Mouse (Mus musculus) cortical plate, adult 2 months (tissue): ENCODE data around the gene Stbd1.

ENCODE experiments used
- CTCF ChIP-seq: fragments of 200-500 bp; IDR thresholded peaks from 2 replicates; pipeline ENCODE4 v1.5.1; 2011; ENCODE audit warnings: mild to moderate bottlenecking, control low read depth, low read length; ENCODE audit not compliant: insufficient read depth; ENCODE audit errors: extremely low read depth
- POLR2A ChIP-seq: fragments of 200-500 bp; IDR thresholded peaks from 2 replicates; pipeline ENCODE4 v1.6.1; 2011; ENCODE audit warnings: mild to moderate bottlenecking, low read length, control low read depth; ENCODE audit not compliant: insufficient read depth; ENCODE audit errors: extremely low read depth

DNA sequence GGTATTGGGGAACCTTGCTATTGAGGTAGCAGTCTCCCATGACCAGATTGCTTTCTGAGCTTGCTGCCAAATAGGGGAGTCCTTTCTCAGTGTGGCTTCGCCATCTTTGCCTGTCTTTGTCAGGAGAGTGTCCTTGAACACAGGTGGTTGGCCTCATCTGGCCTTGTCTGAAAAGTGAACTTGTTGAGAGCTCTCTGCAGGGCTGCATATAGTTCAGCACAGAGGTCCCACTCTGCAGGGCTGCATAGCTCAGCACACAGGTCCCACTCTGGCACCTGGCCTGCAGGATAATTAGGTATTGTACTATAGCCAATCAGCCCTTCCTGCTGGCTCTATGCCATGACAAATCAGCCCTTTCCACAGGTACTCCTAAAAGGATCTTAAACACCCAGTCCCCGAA lies 42.6 kb upstream of the Stbd1 start:
- TF ChIP-seq POLR2A: no peak
- no peak for TF ChIP-seq CTCF
